Mouse (Mus musculus) hindbrain, postnatal 0 days (tissue): ENCODE measurements around the gene Comp. TPM values are rescaled to one million over a fixed set of nuclear protein-coding genes. Genes with fewer than 3 reads are reported as not detected.

Experiments
- ATAC-seq: fragments of 200-750 bp; cut with Nextera tagmentation; 2 replicates; pipeline ENCODE4 v1.8.0; 2017; ENCODE audit warnings: mild to moderate bottlenecking, moderate TSS enrichment, moderate library complexity
- DNase-seq: peaks from one replicate; pipeline ENCODE4 v3.0.0-alpha.2; 2015; ENCODE audit warnings: low spot score
- H3K27ac ChIP-seq: fragments of 300-500 bp; sonication (generic); 2 replicates; pipeline ENCODE4 v1.5.1; 2014; ENCODE audit warnings: mild to moderate bottlenecking
- H3K27me3 ChIP-seq: fragments of 300-500 bp; sonication (generic); 2 replicates; pipeline ENCODE4 v1.6.1; 2014; ENCODE audit warnings: low read length, mixed read lengths; ENCODE audit not compliant: insufficient read depth
- H3K36me3 ChIP-seq: fragments of 300-500 bp; sonication (generic); 2 replicates; pipeline ENCODE4 v1.6.1; 2014; ENCODE audit warnings: low read length, mixed read lengths; ENCODE audit not compliant: insufficient read depth
- H3K4me1 ChIP-seq: fragments of 300-500 bp; sonication (generic); 2 replicates; pipeline ENCODE4 v1.6.1; 2014; ENCODE audit warnings: antibody characterized with exemption, low read length, mixed read lengths; ENCODE audit not compliant: insufficient read depth
- H3K4me2 ChIP-seq: fragments of 300-500 bp; sonication (generic); 2 replicates; pipeline ENCODE4 v1.6.1; 2014; ENCODE audit warnings: low read depth, mild to moderate bottlenecking, low read length, moderate library complexity, mixed read lengths
- H3K4me3 ChIP-seq: fragments of 300-500 bp; sonication (generic); 2 replicates; pipeline ENCODE4 v1.5.1; 2014; ENCODE audit warnings: low read length
- H3K9ac ChIP-seq: fragments of 300-500 bp; sonication (generic); replicated peaks from 2 replicates; pipeline ENCODE4 v1.6.1; 2014; ENCODE audit warnings: mild to moderate bottlenecking, low read length, moderate library complexity, mixed read lengths
- H3K9me3 ChIP-seq: fragments of 300-500 bp; sonication (generic); 2 replicates; pipeline ENCODE4 v1.6.1; 2016; ENCODE audit warnings: low read length, mixed read lengths
- CTCF ChIP-seq: IDR thresholded peaks from 2 replicates; pipeline ENCODE4 v1.5.1; 2016; ENCODE audit warnings: antibody characterized with exemption, control low read depth, low read depth
- WGBS: fragments of 180-500 bp; shearing (Covaris S2); extraction: QIAGEN DNeasy Blood & Tissue Kit; methylation state at CpG from one replicate; pipeline ENCODE4 v1.1.7; 2014; 5-methylcytosine and 5-hydroxymethylcytosine counted together
- polyA plus RNA-seq: library from polyadenylated mRNA; unstranded; fragments of >200 nt; fragmentation: Nextera tagmentation; extraction: Ambion mirVana; gene quantifications from 2 replicates; pipeline ENCODE4 v1.2.1, GENCODE M21; 2015
- total RNA-seq: library from RNA; depleted of rRNA; stranded (reverse); fragments of >200 nt; gene quantifications from 2 replicates; pipeline ENCODE4 v1.2.3, GENCODE M21; 2014; rRNA removed

Comp gene
- total RNA-seq, result 0.21 and 0.29 TPM in 2 replicates
- 0.25 and 0.33 TPM in 2 replicates for polyA plus RNA-seq

DNA sequence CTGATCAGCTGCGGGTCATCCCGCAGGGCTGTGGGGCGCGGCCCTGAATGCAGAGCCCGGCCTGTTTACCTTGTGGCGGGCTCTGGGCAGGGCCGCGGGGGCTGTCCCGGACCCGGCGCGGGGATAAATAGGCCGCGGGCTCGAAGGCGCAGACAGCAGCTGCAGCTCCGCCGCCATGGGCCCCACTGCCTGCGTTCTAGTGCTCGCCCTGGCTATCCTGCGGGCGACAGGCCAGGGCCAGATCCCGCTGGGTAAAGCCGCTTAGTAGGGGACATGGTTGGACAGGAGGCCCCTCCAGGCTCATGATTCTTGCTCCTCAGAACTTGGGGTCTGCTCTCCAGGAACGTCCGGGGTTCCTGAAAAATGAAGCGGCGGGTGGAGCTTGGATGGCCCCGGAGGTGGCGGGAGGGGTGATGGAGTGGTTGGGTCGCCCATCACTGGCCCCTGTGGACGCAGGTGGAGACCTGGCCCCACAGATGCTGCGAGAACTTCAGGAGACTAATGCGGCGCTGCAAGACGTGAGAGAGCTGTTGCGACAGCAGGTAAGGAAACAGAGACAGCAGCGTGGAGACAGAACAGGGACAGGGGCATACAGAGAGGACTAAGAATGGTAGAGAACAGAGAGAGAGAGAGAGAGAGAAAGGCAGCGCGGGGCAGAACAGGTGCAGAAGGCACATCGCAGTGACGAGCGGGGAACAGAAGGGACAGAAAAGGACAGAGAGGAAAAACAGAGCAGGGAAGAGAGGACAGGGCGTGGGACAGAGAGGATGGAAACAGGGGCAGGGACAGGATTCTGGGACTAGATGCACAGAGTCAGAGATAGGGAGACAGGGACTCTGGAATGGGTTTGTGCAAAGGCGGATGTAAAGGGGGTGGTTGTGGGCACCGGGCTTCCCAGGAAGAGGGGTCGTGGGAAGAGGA, at the start of gene Comp:
Gene Comp, plus strand, starts transcription at position 162 of the 921 bp plus-strand sequence.
- Histone ChIP-seq H3K27me3 (peaks cover 58% of the 10 kb centered on the region), H3K4me2 (peak within 1 kb of the TSS; percentile 33), H3K36me3 (no peaks in the 10 kb centered on the region), H3K9me3 (no peaks in the 10 kb centered on the region), H3K27ac (no peak within 1 kb of the TSS), H3K4me1 (no peaks in the 10 kb centered on the region), H3K4me3 (peak within 1 kb of the TSS; percentile 17), H3K9ac (no peak within 1 kb of the TSS)
- no peak for TF ChIP-seq CTCF
- WGBS, result 3% methylated on average over 47 of the region's 47 CpGs
- ATAC-seq, result no peak
- no peak for DNase-seq

DNA sequence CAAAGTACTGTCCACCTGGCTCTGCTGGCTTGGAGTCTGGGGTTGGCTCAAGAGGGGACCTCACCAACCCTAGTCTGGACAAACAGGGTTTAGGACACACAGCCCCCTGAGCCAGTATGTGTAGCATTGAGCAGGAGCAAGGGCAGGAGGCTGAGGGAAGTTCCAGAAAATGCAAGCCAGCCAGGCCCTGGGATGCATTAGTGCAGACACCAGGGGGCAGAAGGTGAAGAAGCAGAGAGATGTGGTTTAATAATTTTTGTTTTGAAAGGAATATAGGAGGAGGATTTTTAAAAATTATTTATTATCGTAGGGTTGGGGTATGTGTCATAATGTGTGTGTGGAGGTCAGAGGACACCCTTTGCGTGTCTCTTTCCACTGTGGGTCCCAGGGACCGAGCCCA, 49.6 kb upstream of the Comp start:
- H3K9me3 ChIP-seq, result no peaks in the 10 kb centered on the region
- H3K27me3 ChIP-seq, result no peaks in the 10 kb centered on the region
- DNase-seq (no peak), ATAC-seq (no peak)
- 94% methylated on average over 3 of the region's 3 CpGs for WGBS
- no peak overlapping the region for H3K4me2 ChIP-seq
- TF ChIP-seq CTCF, result peak; percentile 21; the same call in 1 of the 2 replicates
- H3K9ac ChIP-seq, result no peak overlapping the region
- H3K27ac ChIP-seq, result no peak overlapping the region
- no peak overlapping the region for H3K4me3 ChIP-seq
- H3K36me3 ChIP-seq, result peaks cover 24% of the 10 kb centered on the region; the same call in 1 of the 2 replicates
- H3K4me1 ChIP-seq, result no peaks in the 10 kb centered on the region

DNA sequence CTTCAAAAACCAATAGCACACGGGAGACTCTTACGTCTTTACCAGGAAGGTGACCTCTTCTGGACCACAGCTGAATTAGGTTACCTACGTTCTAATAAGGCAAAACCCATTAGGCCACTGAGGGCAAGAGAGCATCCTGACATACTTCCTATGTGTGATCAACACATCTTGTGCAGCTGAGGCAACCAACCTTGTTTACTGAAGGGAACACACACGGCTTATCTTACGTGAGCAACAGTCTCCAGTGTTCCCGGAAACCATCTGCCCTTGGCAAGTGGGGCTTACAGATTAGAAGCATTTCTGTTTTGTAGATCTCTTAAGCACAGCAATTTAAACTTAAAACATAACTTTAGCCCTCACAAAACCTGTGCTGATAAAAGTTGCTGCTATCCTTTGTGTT, 45.8 kb upstream of the Comp start:
- WGBS, result 89% methylated on average over 6 of the region's 6 CpGs
- Histone ChIP-seq H3K27me3 (no peaks in the 10 kb centered on the region), H3K4me2 (no peak overlapping the region), H3K9ac (no peak overlapping the region), H3K4me1 (peaks cover 5% of the 10 kb centered on the region; the same call in 1 of the 2 replicates), H3K36me3 (peaks cover 28% of the 10 kb centered on the region; the same call in 1 of the 2 replicates), H3K9me3 (no peaks in the 10 kb centered on the region), H3K27ac (no peak overlapping the region), H3K4me3 (no peak overlapping the region)
- TF ChIP-seq CTCF, result no peak
- no peak for DNase-seq
- ATAC-seq, result no peak

DNA sequence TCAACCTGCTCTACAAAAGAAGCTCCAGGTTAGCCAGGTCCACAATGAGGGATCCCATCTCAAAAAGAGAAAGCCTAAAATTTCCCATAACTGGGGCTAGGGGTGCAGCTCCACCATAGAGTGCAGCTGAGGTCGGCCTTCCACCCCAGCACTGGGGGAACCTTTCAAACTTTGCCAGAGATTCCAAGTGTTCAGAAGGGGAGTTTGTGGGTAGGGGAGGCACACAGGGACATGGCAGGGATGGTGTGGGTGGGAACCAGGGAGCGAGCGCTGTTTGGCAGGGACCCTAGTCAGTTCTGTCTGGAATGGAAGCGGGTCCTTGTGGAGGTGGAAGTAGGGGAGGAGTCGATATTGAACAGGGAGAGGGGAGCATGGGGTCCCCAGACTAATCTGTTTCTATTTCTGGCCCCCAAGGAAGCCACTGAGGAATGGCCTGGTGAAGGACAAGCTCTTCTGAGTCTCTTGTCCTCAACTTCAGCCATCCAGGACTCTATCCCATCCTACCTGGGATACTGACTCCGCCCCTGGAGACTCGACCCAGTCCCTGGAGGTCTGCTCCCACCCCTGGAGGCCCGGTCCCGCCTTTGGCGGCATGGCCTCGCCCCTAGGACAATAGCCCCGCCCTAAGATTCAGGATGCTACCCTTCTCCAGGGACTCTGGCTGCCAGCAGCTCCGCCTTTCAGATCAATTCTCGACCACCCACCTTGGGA, 44.1 kb upstream of the Comp start, which contains the start of gene Gdf1:
Gene Gdf1, plus strand, starts transcription at position 694 of the 711 bp plus-strand sequence.
- Histone ChIP-seq H3K9ac (peak within 1 kb of the TSS; percentile 9; the same call in 1 of the 2 replicates), H3K36me3 (peaks cover 35% of the 10 kb centered on the region), H3K9me3 (no peaks in the 10 kb centered on the region), H3K4me3 (no peak within 1 kb of the TSS), H3K4me1 (peaks cover 5% of the 10 kb centered on the region; the same call in 1 of the 2 replicates), H3K27ac (peak within 1 kb of the TSS; percentile 46; the same call in 1 of the 2 replicates), H3K4me2 (no peak within 1 kb of the TSS), H3K27me3 (no peaks in the 10 kb centered on the region)
- ATAC-seq, result no peak
- TF ChIP-seq CTCF, result no peak
- no peak for DNase-seq
- 34% methylated on average over 14 of the region's 14 CpGs for WGBS

DNA sequence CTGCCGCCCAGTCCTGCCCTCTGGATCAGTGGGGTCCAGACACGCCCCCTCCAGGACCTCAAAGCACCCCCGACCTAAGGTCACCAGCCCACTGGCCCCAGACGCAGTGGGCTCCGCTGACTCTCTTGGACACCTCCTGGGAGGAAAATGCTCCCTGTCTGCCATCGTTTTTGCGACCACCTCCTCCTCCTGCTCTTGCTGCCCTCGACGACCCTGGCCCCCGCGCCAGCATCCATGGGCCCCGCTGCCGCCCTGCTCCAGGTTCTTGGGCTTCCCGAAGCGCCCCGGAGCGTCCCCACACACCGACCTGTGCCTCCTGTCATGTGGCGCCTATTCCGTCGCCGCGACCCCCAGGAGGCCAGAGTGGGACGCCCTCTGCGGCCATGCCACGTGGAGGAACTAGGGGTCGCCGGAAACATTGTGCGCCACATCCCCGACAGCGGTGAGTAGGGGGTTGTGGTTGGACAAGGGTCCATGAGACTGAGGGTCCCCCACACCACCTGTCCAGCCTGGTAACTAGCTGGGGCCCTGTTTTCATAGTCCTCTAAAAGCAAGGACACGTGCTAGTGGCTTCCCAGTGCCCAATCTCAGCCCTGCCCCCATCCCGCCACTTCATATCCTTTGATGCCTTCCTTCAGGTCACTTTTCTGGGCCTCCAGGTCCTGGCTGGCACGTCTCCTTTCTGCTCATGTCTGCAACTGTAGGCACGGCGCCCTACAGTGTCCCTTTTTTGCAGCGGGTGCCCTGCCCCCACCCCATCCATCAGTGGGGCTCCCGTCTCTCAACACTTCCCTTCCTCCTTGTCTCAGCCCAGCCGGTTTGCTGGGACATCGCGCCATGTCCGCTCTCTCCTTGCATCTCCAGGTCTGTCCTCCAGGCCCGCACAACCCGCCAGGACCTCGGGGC, 43.3 kb upstream of the Comp start:
- Histone ChIP-seq H3K4me1 (peaks cover 5% of the 10 kb centered on the region; the same call in 1 of the 2 replicates), H3K27me3 (no peaks in the 10 kb centered on the region), H3K9me3 (no peaks in the 10 kb centered on the region), H3K27ac (peak overlapping the region; percentile 46; the same call in 1 of the 2 replicates), H3K4me3 (no peak overlapping the region), H3K9ac (peak overlapping the region; percentile 9; the same call in 1 of the 2 replicates), H3K36me3 (peaks cover 42% of the 10 kb centered on the region), H3K4me2 (no peak overlapping the region)
- 14% methylated on average over 45 of the region's 45 CpGs for WGBS
- DNase-seq (peak; percentile 26), ATAC-seq (peak; percentile 33)
- TF ChIP-seq CTCF, result no peak
